Mouse (Mus musculus) midbrain, embryonic 10.5 days (tissue): ENCODE measurements around the gene Nr2c2ap. TPM values are rescaled to one million over a fixed set of nuclear protein-coding genes. Genes with fewer than 3 reads are reported as not detected.

Experiments used
- DNase-seq: peaks from one replicate; pipeline ENCODE4 v3.0.0-alpha.2; 2017; ENCODE audit warnings: low spot score
- H3K27ac ChIP-seq: fragments of 300-500 bp; sonication (generic); replicated peaks from 2 replicates; pipeline ENCODE4 v1.5.1; 2016; ENCODE audit warnings: mild to moderate bottlenecking
- H3K27me3 ChIP-seq: fragments of 300-500 bp; sonication (generic); 2 replicates; pipeline ENCODE4 v1.6.1; 2016; ENCODE audit warnings: low read depth, mild to moderate bottlenecking; ENCODE audit not compliant: poor library complexity, severe bottlenecking
- H3K36me3 ChIP-seq: fragments of 300-500 bp; sonication (generic); 2 replicates; pipeline ENCODE4 v1.6.1; 2016; ENCODE audit warnings: mild to moderate bottlenecking, moderate library complexity
- H3K4me1 ChIP-seq: fragments of 300-500 bp; sonication (generic); 2 replicates; pipeline ENCODE4 v1.6.1; 2016
- H3K4me3 ChIP-seq: fragments of 300-500 bp; sonication (generic); 2 replicates; pipeline ENCODE4 v1.5.1; 2016; ENCODE audit warnings: mild to moderate bottlenecking, moderate library complexity
- H3K9me3 ChIP-seq: fragments of 300-500 bp; sonication (generic); replicated peaks from 2 replicates; pipeline ENCODE4 v1.6.1; 2016; ENCODE audit warnings: mild to moderate bottlenecking
- WGBS: fragments of 180-500 bp; shearing (Covaris S2); methylation state at CpG from one replicate; pipeline ENCODE4 v1.1.7; 2016; 5-methylcytosine and 5-hydroxymethylcytosine counted together
- polyA plus RNA-seq: library from polyadenylated mRNA; unstranded; fragments of >200 nt; fragmentation: Nextera tagmentation; extraction: Ambion mirVana; gene quantifications from 2 replicates; pipeline ENCODE4 v1.2.1, GENCODE M21; 2016

Nr2c2ap gene
- polyA plus RNA-seq, 1 experiment from 2014 or later = 30.7 TPM

- Histone ChIP-seq H3K4me1 (no peaks in the 10 kb centered on the region; the same call in 1 of the 2 replicates), H3K27me3 (peaks cover 11% of the 10 kb centered on the region), H3K4me3 (no peak overlapping the region), H3K36me3 (peaks cover 46% of the 10 kb centered on the region), H3K9me3 (no peaks in the 10 kb centered on the region), H3K27ac (no peak overlapping the region)
- WGBS = 30% methylated on average over 6 of the region's 6 CpGs
- DNase-seq = peak; percentile 24
Measured at GRCm38 (mm10) chr8:70104506-70104905, 26.6 kb upstream of the Nr2c2ap start.

GRCm38 (mm10) chr8:70104922-70105321 is 26.2 kb upstream of the Nr2c2ap start:
- Histone ChIP-seq H3K36me3 (peaks cover 46% of the 10 kb centered on the region), H3K27me3 (peaks cover 15% of the 10 kb centered on the region), H3K4me1 (no peaks in the 10 kb centered on the region; the same call in 1 of the 2 replicates), H3K4me3 (no peak overlapping the region), H3K9me3 (no peaks in the 10 kb centered on the region), H3K27ac (no peak overlapping the region)
- WGBS = 86% methylated on average over 7 of the region's 7 CpGs
- no peak for DNase-seq

GRCm38 (mm10) chr8:70110451-70110850 is 20.7 kb upstream of the Nr2c2ap start:
- Histone ChIP-seq H3K9me3 (no peaks in the 10 kb centered on the region), H3K27ac (no peak overlapping the region), H3K4me3 (no peak overlapping the region), H3K36me3 (peaks cover 57% of the 10 kb centered on the region), H3K27me3 (peaks cover 71% of the 10 kb centered on the region), H3K4me1 (peaks cover 13% of the 10 kb centered on the region)
- DNase-seq = no peak
- 96% methylated on average over 2 of the region's 2 CpGs for WGBS

- WGBS = 49% methylated on average over 23 of the region's 23 CpGs
- no peaks in the 10 kb centered on the region for H3K9me3 ChIP-seq
- H3K36me3 ChIP-seq = peaks cover 57% of the 10 kb centered on the region
- DNase-seq = no peak
- no peak overlapping the region for H3K4me3 ChIP-seq
- H3K27me3 ChIP-seq = peaks cover 78% of the 10 kb centered on the region
- H3K27ac ChIP-seq = no peak overlapping the region
- peaks cover 13% of the 10 kb centered on the region for H3K4me1 ChIP-seq
Measured at GRCm38 (mm10) chr8:70111192-70111795, 19.8 kb upstream of the Nr2c2ap start.

- H3K4me3 ChIP-seq = peak overlapping the region; percentile 27; the same call in 1 of the 2 replicates
- H3K9me3 ChIP-seq = no peaks in the 10 kb centered on the region
- peaks cover 51% of the 10 kb centered on the region for H3K36me3 ChIP-seq
- peaks cover 87% of the 10 kb centered on the region for H3K27me3 ChIP-seq
- DNase-seq = peak; percentile 38
- WGBS = 7% methylated on average over 43 of the region's 43 CpGs
- no peak overlapping the region for H3K27ac ChIP-seq
- H3K4me1 ChIP-seq = peaks cover 14% of the 10 kb centered on the region
Measured at GRCm38 (mm10) chr8:70112401-70113016, 18.6 kb upstream of the Nr2c2ap start.

- 21% methylated on average over 6 of the region's 6 CpGs for WGBS
- DNase-seq = no peak
- peaks cover 38% of the 10 kb centered on the region for H3K36me3 ChIP-seq
Measured at GRCm38 (mm10) chr8:70114488-70114887, 16.6 kb upstream of the Nr2c2ap start.

GRCm38 (mm10) chr8:70114892-70115291 is 16.2 kb upstream of the Nr2c2ap start:
- 67% methylated on average over 13 of the region's 13 CpGs for WGBS
- Histone ChIP-seq H3K4me1 (peaks cover 38% of the 10 kb centered on the region), H3K27me3 (peaks cover 99% of the 10 kb centered on the region), H3K36me3 (peaks cover 34% of the 10 kb centered on the region), H3K9me3 (no peaks in the 10 kb centered on the region), H3K4me3 (no peak overlapping the region), H3K27ac (no peak overlapping the region)
- no peak for DNase-seq

More at GRCm38 (mm10) chr8:70114488-70114887, 16.6 kb upstream of the Nr2c2ap start:
- H3K4me3 ChIP-seq = no peak overlapping the region
- peaks cover 99% of the 10 kb centered on the region for H3K27me3 ChIP-seq
- no peaks in the 10 kb centered on the region for H3K9me3 ChIP-seq
- no peak overlapping the region for H3K27ac ChIP-seq
- H3K4me1 ChIP-seq = peaks cover 33% of the 10 kb centered on the region

GRCm38 (mm10) chr8:70117611-70118010 is 13.5 kb upstream of the Nr2c2ap start:
- H3K36me3 ChIP-seq = peaks cover 17% of the 10 kb centered on the region
- DNase-seq = peak; percentile 24

GRCm38 (mm10) chr8:70118726-70119700 is 12.1 kb upstream of the Nr2c2ap start:
- Histone ChIP-seq H3K9me3 (no peaks in the 10 kb centered on the region), H3K27ac (peak overlapping the region; percentile 84), H3K27me3 (peaks cover 78% of the 10 kb centered on the region), H3K36me3 (peaks cover 10% of the 10 kb centered on the region), H3K4me1 (peaks cover 35% of the 10 kb centered on the region), H3K4me3 (peak overlapping the region; percentile 65)
- peak; percentile 72 for DNase-seq
- WGBS = 9% methylated on average over 17 of the region's 17 CpGs

More at GRCm38 (mm10) chr8:70117611-70118010, 13.5 kb upstream of the Nr2c2ap start:
- Histone ChIP-seq H3K27me3 (peaks cover 89% of the 10 kb centered on the region), H3K9me3 (no peaks in the 10 kb centered on the region), H3K4me3 (no peak overlapping the region), H3K27ac (no peak overlapping the region), H3K4me1 (peaks cover 38% of the 10 kb centered on the region)
- 8% methylated on average over 9 of the region's 9 CpGs for WGBS

- peak within 1 kb of the TSS; percentile 84 for H3K27ac ChIP-seq
- 1% methylated on average over 19 of the region's 19 CpGs for WGBS
- peaks cover 65% of the 10 kb centered on the region for H3K27me3 ChIP-seq
Measured at GRCm38 (mm10) chr8:70120667-70121066, 10.5 kb upstream of the Nr2c2ap start, which contains the start of gene Ncan. TSS of gene Ncan (minus strand) at chr8:70120873.

GRCm38 (mm10) chr8:70122863-70123262 is 8.3 kb upstream of the Nr2c2ap start:
- H3K4me1 ChIP-seq = peaks cover 31% of the 10 kb centered on the region
- peaks cover 44% of the 10 kb centered on the region for H3K27me3 ChIP-seq
- H3K36me3 ChIP-seq = no peaks in the 10 kb centered on the region
- no peak for DNase-seq
- no peak overlapping the region for H3K4me3 ChIP-seq
- 61% methylated on average over 2 of the region's 2 CpGs for WGBS
- no peak overlapping the region for H3K27ac ChIP-seq
- no peaks in the 10 kb centered on the region for H3K9me3 ChIP-seq

More at GRCm38 (mm10) chr8:70120667-70121066, 10.5 kb upstream of the Nr2c2ap start, which contains the start of gene Ncan:
- Histone ChIP-seq H3K9me3 (no peaks in the 10 kb centered on the region), H3K4me1 (peaks cover 35% of the 10 kb centered on the region), H3K36me3 (no peaks in the 10 kb centered on the region; the same call in 1 of the 2 replicates), H3K4me3 (peak within 1 kb of the TSS; percentile 65)
- DNase-seq = peak; percentile 87

GRCm38 (mm10) chr8:70124992-70125391 is 6.1 kb upstream of the Nr2c2ap start:
- 71% methylated on average over 8 of the region's 8 CpGs for WGBS
- no peak for DNase-seq
- no peaks in the 10 kb centered on the region for H3K36me3 ChIP-seq
- H3K9me3 ChIP-seq = no peaks in the 10 kb centered on the region
- no peak overlapping the region for H3K27ac ChIP-seq
- H3K4me1 ChIP-seq = peaks cover 10% of the 10 kb centered on the region
- peaks cover 22% of the 10 kb centered on the region for H3K27me3 ChIP-seq
- H3K4me3 ChIP-seq = no peak overlapping the region
